Comparison of ENCODE assay signal across 16 mouse cellular contexts in the genomic region with DNA sequence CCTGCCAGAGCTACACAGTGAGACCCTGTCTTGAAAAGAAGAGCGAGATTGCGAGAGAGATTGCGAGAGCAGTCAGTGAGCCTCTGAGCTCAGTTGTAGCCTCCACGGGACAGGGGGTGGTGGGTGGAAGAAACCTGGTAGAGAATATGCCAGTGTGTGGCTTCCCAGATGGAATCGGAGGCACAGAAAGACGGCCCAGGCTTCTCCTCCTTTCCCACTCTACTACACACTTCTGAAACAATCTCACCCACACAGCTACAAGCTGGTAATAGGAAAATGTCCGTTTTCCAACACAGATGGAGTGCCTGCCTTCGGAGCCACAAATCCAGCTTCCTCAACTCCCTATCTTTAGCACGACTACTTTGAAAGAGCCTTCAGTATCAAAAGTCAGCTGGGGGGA. TPM values are rescaled to one million over a fixed set of nuclear protein-coding genes. Genes with fewer than 3 reads are reported as not detected.
DNase-seq lines count a peak whose midpoint lies in the region; ATAC-seq and TF ChIP-seq lines count a peak whose summit lies in the region.
"Had no signal": no experiment of that assay in that cellular context is flagged by ENCODE, and none has a peak within 500 bp of the region (broad histone marks: within the 10 kb centered on the region; RNA-seq: fewer than 3 reads in every experiment).

No protein-coding gene starts in this region.

- ATAC-seq in liver, postnatal 0 days, result no peak
- ATAC-seq in hindbrain, embryonic 16.5 days, result no peak
- ATAC-seq: intestine, embryonic 15.5 days had no signal

- peaks cover 27% of the 10 kb centered on the region for H3K36me3 ChIP-seq in C2C12 (ENCODE audit: control insufficient read depth, insufficient read depth)
- H3K36me3 ChIP-seq in liver, postnatal 0 days (replicated peaks; ENCODE audit: insufficient read depth, low read length), result peaks cover 7% of the 10 kb centered on the region
- H3K36me3 ChIP-seq in hindbrain, embryonic 10.5 days, result peaks cover 99% of the 10 kb centered on the region
- peaks cover 10% of the 10 kb centered on the region for H3K36me3 ChIP-seq in hindbrain, embryonic 16.5 days (ENCODE audit: control insufficient read depth, insufficient read depth, low read length)

- no peaks in the 10 kb centered on the region for H3K9me3 ChIP-seq in liver, postnatal 0 days (ENCODE audit: low read length)
- no peaks in the 10 kb centered on the region for H3K9me3 ChIP-seq in hindbrain, embryonic 10.5 days
- H3K9me3 ChIP-seq in hindbrain, embryonic 16.5 days (ENCODE audit: control insufficient read depth, low read length), result no peaks in the 10 kb centered on the region
- H3K9me3 ChIP-seq: heart, embryonic 12.5 days; intestine, embryonic 15.5 days; neural tube, embryonic 12.5 days had no signal

- DNase-seq in frontal cortex, postnatal 14 days (ENCODE audit: low spot score in 2 of 2), result peak; percentile 40
- DNase-seq in left cerebral cortex, adult 18-20 months (ENCODE audit: low spot score in 2 of 2), result peak; percentile 71 to 80
- no peak for DNase-seq in liver, postnatal 0 days
- DNase-seq in hindbrain, embryonic 10.5 days (ENCODE audit: low spot score), result no peak
- DNase-seq in urinary bladder, postnatal 36 days (ENCODE audit: low spot score in 2 of 2), result no peak
- no peak for DNase-seq in lung, postnatal 10 days
- DNase-seq: cerebellum, postnatal 14 days; gastrocnemius, postnatal 10 days; midbrain, embryonic 14.5 days; thymus, adult 18-20 months had no signal

- no peak for TF ChIP-seq EP300 in liver, postnatal 0 days (IDR thresholded peaks at IDR 0.05; ENCODE audit: low read depth)

- H3K79me2 ChIP-seq in C2C12 (ENCODE audit: control insufficient read depth, insufficient read depth), result no peaks in the 10 kb centered on the region

- H3K4me3 ChIP-seq in C2C12 (ENCODE audit: insufficient read depth, poor library complexity, severe bottlenecking), result no peak overlapping the region
- H3K4me3 ChIP-seq in liver, postnatal 0 days (ENCODE audit: low read depth, low read length), result no peak overlapping the region
- H3K4me3 ChIP-seq in hindbrain, embryonic 10.5 days, result no peak overlapping the region
- no peak overlapping the region for H3K4me3 ChIP-seq in hindbrain, embryonic 16.5 days (ENCODE audit: low read length)
- H3K4me3 ChIP-seq: heart, embryonic 12.5 days; intestine, embryonic 15.5 days; neural tube, embryonic 12.5 days had no signal

- peak overlapping the region; percentile 80 for H3K27ac ChIP-seq in liver, postnatal 0 days (ENCODE audit: low read depth)
- no peak overlapping the region for H3K27ac ChIP-seq in hindbrain, embryonic 10.5 days
- no peak overlapping the region for H3K27ac ChIP-seq in hindbrain, embryonic 16.5 days (ENCODE audit: low read depth, low read length)
- H3K27ac ChIP-seq: intestine, embryonic 15.5 days; liver, embryonic 14.5 days; neural tube, embryonic 12.5 days had no signal

- H3K79me3 ChIP-seq in C2C12 (ENCODE audit: low read depth), result no peaks in the 10 kb centered on the region

- H3K4me1 ChIP-seq in liver, postnatal 0 days (ENCODE audit: insufficient read depth), result peaks cover 3% of the 10 kb centered on the region; the same call in 1 of the 2 replicates
- 0 out of 2 replicates have a peak, but pooled peaks cover 2% of the 10 kb centered on the region for H3K4me1 ChIP-seq in hindbrain, embryonic 10.5 days (replicated peaks)
- no peaks in the 10 kb centered on the region for H3K4me1 ChIP-seq in hindbrain, embryonic 16.5 days (ENCODE audit: control insufficient read depth, insufficient read depth, low read depth, low read length)
- H3K4me1 ChIP-seq: heart, embryonic 12.5 days; intestine, embryonic 15.5 days; neural tube, embryonic 12.5 days had no signal

- H3K27me3 ChIP-seq in C2C12 (ENCODE audit: control insufficient read depth, insufficient read depth, insufficient read length), result no peaks in the 10 kb centered on the region
- no peaks in the 10 kb centered on the region for H3K27me3 ChIP-seq in liver, postnatal 0 days (ENCODE audit: insufficient read depth, low read length)
- H3K27me3 ChIP-seq in hindbrain, embryonic 10.5 days (ENCODE audit: insufficient read depth, poor library complexity, severe bottlenecking), result no peaks in the 10 kb centered on the region
- no peaks in the 10 kb centered on the region for H3K27me3 ChIP-seq in hindbrain, embryonic 16.5 days (replicated peaks; ENCODE audit: control insufficient read depth, insufficient read depth, low read length)
- H3K27me3 ChIP-seq: heart, embryonic 12.5 days; intestine, embryonic 15.5 days; neural tube, embryonic 12.5 days had no signal

- WGBS in liver, postnatal 0 days (ENCODE audit: insufficient replicate concordance), result 75% methylated on average over 9 of the region's 9 CpGs
- 94% methylated on average over 9 of the region's 9 CpGs for WGBS in hindbrain, embryonic 10.5 days
- WGBS in hindbrain, embryonic 16.5 days, result 95% methylated on average over 9 of the region's 9 CpGs

- no peak for TF ChIP-seq CTCF in C2C12 (IDR thresholded peaks at IDR 0.05; ENCODE audit: control insufficient read depth, insufficient read depth, insufficient read length)
- TF ChIP-seq CTCF in liver, postnatal 0 days (IDR thresholded peaks at IDR 0.05; ENCODE audit: low read depth), result no peak

- peak overlapping the region; percentile 12 for H3ac ChIP-seq in C2C12 (ENCODE audit: control insufficient read depth, insufficient read length, low read depth)

- no peak overlapping the region for H3K9ac ChIP-seq in liver, postnatal 0 days (replicated peaks)
- no peak overlapping the region for H3K9ac ChIP-seq in hindbrain, embryonic 16.5 days (ENCODE audit: low read depth, low read length)
- H3K9ac ChIP-seq: heart, embryonic 12.5 days; intestine, embryonic 15.5 days; liver, embryonic 14.5 days; neural tube, embryonic 12.5 days had no signal

- H3K4me2 ChIP-seq in liver, postnatal 0 days (ENCODE audit: low read depth, low read length), result no peak overlapping the region
- no peak overlapping the region for H3K4me2 ChIP-seq in hindbrain, embryonic 16.5 days (ENCODE audit: low read length)
- H3K4me2 ChIP-seq: heart, embryonic 12.5 days; intestine, embryonic 15.5 days; neural tube, embryonic 12.5 days had no signal

TF ChIP-seq in C2C12, 6 proteins besides CTCF, POLR2A, EP300 and RAD21:
- TF ChIP-seq USF1 (IDR thresholded peaks at IDR 0.05; ENCODE audit: low read depth) (no peak), FOSL1 (IDR thresholded peaks at IDR 0.05; ENCODE audit: insufficient read depth, low read length, poor library complexity, severe bottlenecking) (no peak), MYOD1 (IDR thresholded peaks at IDR 0.05; ENCODE audit: control insufficient read depth, insufficient read length, low read depth) (no peak)

RNA-seq across cellular contexts. Expression of a gene that starts 9.5 kb away (rescaled TPM):
- polyA plus RNA-seq in C2C12 (2012; fragmentation: generic; extraction: Trizol), result 8.2 TPM
- total RNA-seq in left cerebral cortex, adult 18-20 months (2021), result 100 to 1,000 TPM in 1 of 2 experiments, 10 to 100 TPM in 1; 57.8 to 102 TPM
- 6.0 and 8.1 TPM in 2 replicates for polyA plus RNA-seq in liver, postnatal 0 days (2015; fragmentation: Nextera tagmentation; extraction: Ambion mirVana)
- 25.9 and 27.9 TPM in 2 replicates for polyA plus RNA-seq in hindbrain, embryonic 10.5 days (2016; fragmentation: Nextera tagmentation; extraction: Ambion mirVana)
- polyA plus RNA-seq in hindbrain, embryonic 16.5 days (2015; fragmentation: Nextera tagmentation; extraction: Ambion mirVana), result 45.8 and 51.0 TPM in 2 replicates

RNA-seq across cellular contexts. Expression of a gene that starts 58.0 kb away (rescaled TPM):
- polyA plus RNA-seq in C2C12 (2012; fragmentation: generic; extraction: Trizol), result 7.9 TPM
- 10 to 100 TPM; 25.7 to 29.0 TPM for total RNA-seq in left cerebral cortex, adult 18-20 months (2021)
- polyA plus RNA-seq in liver, postnatal 0 days (2015; fragmentation: Nextera tagmentation; extraction: Ambion mirVana), result 3.2 and 3.8 TPM in 2 replicates
- 15.4 and 19.9 TPM in 2 replicates for polyA plus RNA-seq in hindbrain, embryonic 10.5 days (2016; fragmentation: Nextera tagmentation; extraction: Ambion mirVana)
- 11.8 and 12.0 TPM in 2 replicates for polyA plus RNA-seq in hindbrain, embryonic 16.5 days (2015; fragmentation: Nextera tagmentation; extraction: Ambion mirVana)

Comparison
In these comparisons a context has a peak if more than half of its experiments do, and no peak if none do; other contexts are left out.
1. DNase-seq: peak in frontal cortex, postnatal 14 days (2 of 2) and left cerebral cortex, adult 18-20 months (2 of 2); none in liver, postnatal 0 days (single experiment), hindbrain, embryonic 10.5 days (single experiment), urinary bladder, postnatal 36 days (0 of 2) and lung, postnatal 10 days (single experiment).